Mouse (Mus musculus) cerebellum, adult 9-11 months (tissue): ENCODE data around the gene Msh5.

Experiments used
- DNase-seq: peaks from one replicate; pipeline ENCODE4 v3.0.0; 2022

Gene Msh5

DNA sequence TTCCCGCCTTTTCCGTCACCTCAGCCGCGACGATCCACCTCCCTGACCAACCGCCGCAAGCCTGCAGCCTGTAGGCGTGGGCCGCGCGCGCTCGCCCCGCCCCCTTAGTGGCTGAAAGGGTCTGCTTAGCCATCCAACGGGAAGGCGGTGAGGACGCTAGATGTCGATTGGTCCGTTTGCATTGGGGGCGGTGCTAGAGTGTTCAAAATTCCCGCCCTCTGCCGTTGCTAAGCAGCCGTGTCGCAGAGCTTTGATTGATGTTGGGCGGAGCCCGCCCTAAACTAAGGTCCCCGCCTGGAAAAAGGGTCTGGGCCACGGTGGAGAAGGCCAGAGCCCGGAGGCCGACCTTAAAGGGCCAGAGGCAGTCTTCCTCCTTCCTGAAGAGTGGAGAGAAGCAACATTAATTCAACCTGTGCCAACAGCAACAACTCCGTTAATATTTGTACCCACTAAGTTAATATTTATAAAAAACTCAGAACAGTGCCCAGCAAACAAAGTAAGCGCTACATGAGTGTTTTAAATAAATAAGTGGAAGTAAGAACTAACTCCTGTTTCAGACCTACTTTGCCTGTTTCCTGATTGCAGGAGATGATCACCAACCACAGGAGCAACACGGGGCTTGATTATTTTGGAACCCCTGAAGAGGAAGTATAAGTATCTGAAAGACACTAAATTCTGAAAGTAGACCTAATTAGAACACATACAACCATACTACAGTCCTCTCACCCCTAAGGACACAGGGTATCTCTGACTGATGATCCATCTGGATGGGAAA is at the start of gene Msh5:
Gene Msh5 (minus strand): TSS at position 65 of the 775 bp plus-strand sequence.
- peak; percentile 97 for DNase-seq

DNA sequence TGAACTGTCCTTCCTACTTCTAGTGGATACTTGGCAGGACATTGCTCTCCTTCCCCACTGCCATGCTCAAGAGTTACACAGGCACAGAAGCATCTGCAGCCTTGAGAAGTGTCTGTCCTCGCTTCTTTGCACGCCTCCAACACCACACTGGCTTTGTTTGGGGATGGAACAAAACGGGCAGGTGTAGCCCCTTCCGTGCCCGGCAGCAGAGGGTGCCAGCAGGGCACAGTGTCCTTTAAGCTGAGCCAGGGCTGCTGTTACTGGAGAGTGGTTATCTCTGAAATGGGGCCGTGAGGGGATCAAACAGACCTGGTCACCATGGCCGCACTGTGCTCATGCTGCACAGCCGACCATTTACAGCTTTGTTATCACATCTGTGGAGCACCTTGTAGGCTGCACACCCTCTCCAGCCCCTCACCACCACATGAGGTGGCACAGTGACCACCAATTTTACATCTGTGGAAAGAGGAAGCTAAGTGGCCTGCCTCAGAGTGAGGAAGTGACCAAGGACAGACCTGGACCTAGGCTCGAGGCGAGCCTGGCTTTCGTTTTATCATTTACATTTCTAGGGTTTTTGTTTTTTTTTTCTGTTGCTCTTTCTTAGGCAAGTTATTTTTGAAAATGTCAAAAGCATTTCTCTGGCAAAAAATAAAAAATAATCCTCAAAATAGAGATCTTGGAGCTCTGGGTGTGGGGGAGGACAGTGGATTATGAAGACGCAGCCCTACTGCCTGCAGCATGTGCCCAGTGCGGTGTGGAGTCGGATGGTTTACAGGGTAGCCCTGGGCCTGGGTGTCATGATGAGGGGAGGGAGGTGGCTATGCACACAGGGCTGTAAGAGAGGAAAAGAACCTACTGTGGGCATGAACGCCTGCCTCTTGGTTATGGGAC is 48.2 kb upstream of the Msh5 start:
- no peak for DNase-seq

DNA sequence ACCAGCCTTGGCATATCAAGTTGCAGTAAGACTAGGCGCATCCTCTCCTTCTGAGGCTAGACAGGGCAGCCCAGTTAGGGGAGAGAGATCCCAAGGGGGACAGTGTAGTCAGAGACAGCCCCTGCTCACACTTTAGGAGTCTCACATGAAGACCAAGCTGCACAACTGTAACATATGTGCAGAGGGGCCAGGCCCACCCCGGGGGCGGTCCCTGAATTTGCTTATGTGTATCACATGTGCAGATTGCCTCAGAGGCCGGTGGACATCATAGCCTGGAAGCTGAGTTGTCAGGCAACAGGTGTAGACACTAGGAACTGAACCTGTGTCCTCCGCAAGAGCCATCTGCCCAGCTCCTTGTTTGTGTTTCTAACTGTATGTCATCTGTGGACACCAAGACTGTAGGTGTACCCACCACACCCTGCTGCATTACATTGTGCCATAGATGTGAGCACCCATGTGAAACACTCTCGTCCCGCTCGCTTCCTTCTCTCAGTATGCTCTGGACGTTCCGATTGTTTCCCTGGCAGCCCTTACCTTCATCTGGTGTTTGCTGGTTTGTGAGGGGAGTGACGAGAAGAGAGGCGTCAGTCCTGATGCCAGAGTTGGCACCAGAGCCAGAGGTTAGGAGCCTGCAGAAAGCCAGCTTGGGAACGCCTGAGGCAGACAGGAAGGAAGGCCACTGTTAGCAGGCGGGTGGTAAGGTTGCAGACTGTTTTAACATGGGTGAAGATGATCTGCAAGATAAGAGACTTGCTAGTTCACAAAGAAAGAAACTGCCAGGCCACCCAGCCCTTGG is 46.1 kb upstream of the Msh5 start:
- no peak for DNase-seq

DNA sequence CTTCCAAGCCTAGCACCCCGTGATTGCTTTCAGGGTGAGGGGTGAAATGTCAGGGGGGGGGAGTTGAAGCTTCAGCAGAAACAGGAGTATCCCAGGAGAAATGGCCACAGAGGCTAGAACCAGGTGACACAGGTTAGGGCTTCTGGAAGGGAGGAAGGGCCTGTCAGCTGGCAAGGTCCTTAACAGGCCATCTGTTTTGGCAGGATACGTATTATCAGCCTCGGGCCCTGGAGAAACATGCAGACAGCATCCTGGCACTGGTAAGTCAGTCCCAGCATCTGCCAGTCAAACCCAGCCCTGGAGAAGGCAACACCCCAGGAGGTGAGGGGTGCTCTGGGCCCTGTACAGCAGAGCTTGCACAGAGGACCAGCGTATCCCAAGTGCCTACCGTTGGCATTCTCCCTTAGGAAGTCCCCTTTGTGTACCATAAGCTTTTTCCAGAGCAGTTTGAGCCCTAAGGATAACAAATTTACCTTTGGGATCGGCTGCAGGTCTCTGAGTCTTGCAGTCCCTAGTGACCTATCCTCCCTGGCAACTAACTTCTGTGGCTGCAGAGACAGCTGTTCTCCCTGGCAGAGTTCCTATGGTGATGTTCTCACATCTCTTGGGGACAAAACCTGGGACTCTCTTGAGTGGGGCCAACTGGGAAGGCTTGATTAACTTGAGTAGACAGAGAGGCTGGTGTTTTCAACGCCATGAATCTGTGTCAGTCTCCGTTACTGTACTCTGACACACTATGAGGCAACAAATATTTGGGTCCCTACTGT is 43.8 kb upstream of the Msh5 start:
- peak; percentile 97 for DNase-seq

DNA sequence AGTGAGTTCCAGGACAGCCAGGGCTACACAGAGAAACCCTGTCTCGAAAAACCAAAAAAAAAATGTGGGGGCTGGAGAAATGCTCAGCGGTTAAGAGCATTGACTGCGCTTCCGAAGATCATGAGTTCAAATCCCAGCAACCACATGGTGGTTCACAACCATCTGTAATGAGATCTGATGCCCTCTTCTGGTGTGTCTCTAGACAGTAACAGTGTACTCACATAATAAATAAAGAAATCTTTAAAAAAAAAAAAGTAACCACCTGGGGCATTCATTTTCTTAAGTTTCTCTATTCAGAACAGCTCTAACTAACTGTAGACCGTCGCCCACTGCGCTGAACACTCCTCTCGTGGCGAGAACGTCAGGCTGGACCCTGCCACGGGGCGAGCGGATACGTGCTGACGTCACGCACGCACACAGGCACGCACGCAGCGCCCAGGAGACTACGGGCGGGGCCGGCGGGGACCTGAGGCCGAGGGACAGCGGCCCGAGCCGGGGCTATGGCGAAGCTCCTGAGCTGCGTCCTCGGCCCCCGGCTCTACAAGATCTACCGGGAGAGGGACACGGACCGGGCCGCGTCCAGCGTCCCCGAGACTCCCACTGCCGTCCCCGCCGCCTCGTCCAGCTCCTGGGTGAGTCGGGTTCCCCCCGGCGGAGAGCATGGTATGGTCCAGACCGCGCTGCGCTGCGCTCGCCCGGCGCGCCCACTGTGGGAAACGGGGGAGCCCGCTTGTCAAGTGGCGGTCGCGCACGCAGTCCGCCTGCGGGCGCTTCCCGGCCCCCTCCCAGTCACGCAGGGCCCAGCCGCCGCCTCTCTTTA is 42.5 kb upstream of the Msh5 start, which contains the start of gene Abhd16a:
Gene Abhd16a (plus strand): TSS at position 439 of the 820 bp plus-strand sequence.
- peak; percentile 96 for DNase-seq

DNA sequence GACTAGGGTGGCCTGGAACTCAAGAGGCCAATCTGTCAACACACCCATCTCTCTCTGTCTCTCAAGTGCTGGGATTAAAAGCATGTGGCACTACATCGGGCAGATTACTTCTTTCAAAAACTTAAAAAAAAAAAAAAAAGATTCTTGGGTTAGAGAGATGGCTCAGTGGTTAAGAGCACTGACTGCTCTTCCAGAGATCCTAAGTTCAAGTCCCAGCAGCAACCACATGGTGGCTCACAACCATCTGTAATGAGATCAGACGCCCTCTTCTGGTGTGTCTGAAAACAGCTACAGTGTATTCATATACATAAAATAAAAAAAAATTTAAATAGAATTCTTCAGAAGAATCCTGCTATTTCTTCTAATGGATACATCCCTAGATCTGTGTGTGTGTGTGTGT is 41.6 kb upstream of the Msh5 start:
- DNase-seq: no peak

DNA sequence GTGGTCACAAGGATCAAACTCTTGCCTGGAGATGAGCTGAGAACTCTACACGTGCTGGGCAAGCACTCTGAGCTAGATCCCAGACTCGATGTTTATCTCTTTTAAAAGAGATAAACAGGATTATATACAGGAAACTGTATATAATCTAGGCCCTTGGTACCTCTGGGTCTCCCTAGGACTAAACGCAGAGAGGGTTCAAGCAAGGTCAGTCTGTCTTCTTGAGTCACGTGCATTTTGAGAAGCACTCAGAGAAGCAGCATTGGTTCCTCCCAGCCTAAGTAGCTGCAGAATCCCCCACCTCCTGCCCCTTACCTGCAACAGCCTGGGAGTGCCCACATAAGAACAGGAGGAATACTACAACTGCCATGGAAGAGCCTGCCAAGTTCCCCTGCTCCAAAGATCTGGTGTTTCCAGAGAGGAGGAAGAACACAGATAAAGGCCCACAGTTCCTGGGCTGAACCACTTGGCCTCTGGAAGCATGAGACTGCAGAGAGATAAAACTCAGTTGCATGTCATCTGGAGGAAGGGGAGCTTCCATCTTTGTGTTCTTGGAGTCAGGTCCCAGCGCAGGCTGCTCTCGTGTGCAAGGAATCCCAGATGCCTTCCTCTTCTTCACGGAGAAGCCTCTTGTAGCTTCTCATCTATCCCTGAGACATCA is 38.8 kb upstream of the Msh5 start, which contains the start of gene Ly6g6f:
Gene Ly6g6f (minus strand): TSS at position 403 of the 658 bp plus-strand sequence.
- no peak for DNase-seq

DNA sequence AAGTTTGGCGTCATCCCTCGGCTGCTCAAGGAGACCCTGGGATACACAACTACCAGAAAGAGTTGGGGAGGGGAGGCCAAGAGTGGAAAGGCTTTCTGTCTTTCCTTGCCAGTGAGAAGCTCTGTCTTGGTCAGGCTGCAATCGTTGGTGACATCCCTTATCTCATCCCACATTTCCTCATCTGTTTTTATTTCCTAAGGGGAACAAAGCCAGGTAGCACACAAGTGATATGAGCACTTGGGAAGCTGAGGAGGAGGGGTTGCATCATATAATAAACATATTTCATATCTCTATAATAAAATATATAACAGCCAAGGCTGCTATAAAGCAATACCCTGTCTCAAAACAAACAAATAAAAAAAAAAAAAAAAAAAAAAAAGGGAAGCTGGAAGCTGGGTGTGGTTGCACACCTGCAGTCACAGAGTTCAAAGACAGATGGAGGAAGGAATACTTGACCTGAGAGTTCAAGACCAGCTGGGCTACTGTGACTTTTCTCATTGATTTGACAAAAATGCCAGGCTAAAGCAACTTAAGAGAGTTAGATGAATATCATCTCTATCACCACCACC is 37.5 kb upstream of the Msh5 start:
- no peak for DNase-seq

DNA sequence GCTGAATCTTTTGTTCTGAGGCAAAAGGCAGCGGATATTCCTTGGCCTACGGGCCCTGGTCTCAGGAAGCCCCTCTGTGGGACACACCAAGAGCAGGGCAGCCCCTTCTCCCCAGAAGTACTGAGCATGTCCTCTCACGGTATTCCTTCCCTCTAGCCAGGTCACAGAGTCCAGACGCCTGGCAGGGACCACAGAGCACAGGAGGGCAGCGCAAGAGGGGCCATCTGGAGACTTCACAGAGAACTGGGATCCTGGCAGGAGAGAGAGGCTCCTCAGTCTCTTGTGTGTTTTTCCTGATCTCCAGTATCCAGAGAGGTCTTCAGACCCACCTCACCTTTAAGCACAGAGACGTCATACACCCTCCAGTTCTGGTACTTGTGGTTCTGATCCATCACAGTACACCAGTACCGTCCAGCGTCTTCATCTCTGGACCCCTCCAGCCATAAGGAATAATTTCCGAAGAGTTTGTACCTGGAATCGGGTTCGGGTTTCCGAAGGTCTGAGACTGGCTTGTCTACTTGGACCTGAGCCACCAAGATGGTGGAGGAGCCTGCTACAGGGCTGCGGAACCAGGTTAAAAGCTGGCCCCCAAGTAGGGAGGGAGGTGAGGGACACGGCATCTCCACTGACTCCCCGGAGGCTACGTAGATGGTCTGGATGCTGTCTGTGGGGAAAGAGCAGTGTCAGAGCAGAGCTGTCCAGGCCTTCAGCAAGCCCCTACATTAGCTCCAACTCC is 36.5 kb upstream of the Msh5 start:
- DNase-seq: peak; percentile 89

DNA sequence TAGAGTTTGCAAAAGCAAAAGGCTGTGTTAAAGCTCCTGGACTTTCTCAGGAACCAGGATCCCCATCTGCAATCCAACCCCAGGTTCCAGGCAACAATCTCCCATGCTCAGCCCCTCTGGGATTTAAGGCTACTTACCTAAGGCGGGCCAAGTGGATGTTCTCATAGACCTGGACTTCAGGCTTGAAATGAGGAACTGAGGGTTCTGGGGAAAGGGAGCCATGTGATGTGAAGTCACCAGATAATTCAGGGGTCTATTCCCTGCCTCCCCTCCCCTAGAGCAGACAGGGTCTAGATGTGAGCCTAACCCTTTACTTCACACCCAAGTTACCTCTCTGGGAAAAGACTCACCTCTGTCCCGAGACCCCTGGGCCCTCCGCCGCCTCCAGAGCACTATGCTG is 34.2 kb upstream of the Msh5 start:
- DNase-seq: no peak

DNA sequence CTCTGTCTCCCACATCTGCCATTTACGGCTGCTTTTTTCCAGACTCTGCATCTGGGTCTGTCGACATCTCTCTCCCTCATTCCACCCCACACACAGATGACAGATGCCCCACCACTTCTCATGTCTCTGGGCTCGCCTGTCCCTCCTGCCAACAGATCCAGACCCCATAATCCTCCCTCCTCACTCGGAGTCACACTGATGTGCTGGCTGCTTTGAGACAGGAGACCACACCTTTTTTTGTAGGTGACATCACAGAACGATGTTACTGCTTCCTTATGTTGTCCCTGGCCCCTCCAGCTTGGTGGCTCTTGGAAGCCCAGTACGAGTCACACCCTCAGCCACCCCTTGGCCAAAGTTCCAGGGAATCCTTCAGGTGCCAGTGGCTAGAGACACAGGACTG is 33.7 kb upstream of the Msh5 start:
- no peak for DNase-seq

DNA sequence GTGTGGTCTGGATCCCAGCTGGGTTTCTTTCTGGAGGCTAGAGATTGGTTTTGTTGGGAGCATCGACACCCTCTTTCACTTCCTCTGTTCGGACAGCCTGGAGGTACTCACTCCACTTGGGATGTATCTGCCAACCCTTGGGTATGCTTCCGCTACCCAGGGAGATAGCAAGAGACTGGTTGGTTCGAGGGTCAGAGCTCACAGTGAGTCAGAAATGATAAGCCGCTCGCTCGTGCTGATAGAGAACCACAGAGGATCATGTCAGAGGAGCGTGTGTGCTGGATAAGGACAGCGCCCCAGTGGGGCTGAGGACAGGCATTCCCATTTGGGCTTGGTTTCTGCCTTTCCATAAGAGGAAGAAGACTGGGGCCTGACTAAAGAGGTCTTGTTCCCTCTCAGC is 33.2 kb upstream of the Msh5 start:
- DNase-seq: no peak

DNA sequence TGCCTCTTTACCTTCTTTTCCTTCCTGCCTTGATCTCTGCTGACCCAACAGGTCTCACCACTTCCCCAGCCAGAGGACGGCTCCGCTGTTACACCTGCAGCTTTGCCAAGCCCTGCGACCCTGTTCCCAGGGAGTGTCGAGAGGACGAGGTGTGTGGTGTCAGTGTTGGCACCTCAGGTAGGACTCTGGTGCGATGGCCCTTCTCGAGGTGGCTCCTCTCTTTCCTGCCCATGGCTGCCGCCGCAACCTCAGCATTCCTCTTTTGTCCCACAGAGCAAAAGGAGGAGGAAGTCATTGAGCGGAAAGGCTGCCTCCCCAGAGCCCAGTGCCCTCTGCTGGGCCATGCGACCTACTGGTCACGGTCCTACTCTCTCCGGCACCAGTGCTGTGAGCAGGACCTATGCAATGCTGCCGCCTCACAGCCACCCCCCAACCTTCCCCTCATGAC is 31.3 kb upstream of the Msh5 start, which contains the start of gene Ly6g6d:
Gene Ly6g6d (minus strand): TSS at position 280 of the 448 bp plus-strand sequence.
- peak; percentile 76 for DNase-seq

DNA sequence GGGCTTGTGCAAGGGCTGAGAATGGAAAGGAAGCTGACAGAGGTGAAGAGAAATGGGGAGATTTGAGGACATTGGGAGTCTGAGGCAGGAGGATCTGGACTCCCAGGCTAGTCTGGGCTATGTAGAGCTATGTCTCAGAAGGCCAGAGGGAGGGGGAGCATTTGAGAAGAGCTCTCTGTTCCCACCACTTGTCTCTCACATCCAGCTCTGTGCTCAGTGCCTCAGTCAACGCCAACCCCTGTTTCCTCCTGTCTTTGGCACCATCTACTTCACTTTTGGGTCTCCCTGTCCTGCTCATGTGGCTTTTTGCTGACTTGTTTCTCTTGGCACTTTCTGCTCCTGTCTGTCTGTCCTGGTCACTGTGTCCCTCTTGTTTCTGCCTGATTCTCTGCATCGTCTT is 30.7 kb upstream of the Msh5 start:
- DNase-seq: peak; percentile 54

DNA sequence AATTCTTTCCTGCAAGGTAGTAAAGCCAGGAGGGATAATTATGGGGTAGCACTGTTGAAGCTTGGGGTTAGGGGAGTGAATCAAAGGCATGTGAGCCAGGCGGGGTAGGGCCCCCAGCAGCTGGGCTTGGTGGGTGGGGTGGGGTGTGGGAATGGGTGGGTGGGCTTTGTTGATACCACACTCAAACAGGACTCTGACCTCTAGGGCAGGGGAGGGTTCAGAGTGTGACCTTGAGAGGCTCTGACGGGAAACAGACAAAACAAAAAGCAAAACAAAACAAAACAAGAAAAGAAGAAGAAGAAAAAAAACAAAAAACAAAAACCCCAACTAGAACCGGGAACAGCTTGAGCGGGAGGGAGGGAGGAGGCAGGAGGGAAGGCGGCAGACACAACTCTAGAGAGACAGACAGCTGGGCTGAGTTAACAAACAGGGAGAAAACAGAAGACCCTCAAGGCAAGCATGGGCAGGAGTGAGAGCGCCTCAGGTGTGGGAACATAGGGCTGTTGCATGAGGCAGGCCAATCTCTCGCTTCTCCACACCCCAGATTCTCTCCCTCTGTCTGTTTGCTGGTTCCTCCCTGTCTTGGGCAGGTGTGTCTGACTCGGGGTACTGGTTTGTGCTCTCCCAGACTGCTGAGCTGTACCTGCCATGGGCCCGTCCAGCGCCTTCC is 30.1 kb upstream of the Msh5 start, which contains the start of gene Ly6g6e:
Gene Ly6g6e (plus strand): TSS at position 396 of the 670 bp plus-strand sequence.
- DNase-seq: no peak

DNA sequence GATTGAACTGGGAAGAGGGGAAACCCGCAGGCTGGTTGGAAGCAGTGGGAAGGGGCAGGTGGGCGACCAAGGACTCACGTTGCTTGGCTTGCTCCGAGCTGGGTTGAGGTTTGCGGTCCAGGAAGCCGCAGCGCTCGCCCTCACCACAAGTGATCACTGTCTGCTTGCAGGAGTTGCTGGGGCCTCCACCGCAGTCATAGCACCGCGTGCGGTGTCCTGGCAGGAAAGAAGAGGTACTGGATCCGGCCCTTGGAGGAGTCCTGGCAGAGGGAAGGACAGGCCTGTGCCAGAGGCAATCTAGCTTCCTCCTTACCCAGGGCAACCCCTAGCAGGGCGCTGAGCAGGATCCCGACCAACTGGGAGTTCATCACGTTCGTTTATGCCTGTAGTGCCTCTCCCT is 27.6 kb upstream of the Msh5 start:
- peak; percentile 93 for DNase-seq

DNA sequence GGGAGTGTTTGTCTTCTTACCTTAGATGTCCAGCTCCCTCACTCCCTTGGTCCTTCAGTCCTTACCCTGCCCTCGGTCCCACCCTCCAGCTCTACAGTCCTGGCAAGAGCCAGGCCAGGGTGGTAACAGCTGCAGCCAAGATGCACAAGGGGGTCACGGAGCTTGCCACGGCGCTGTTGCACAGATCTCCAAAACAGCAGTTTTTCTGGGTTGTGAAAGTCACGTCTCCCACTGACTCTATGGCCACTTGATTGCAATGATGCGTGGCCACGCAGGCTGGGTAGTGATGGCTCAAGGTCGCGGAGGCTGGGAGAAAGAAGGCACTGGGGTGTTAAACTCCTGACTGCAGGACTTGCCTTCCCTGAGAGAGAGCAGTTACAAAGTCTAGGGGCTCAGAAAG is 24.9 kb upstream of the Msh5 start:
- DNase-seq: peak; percentile 66

DNA sequence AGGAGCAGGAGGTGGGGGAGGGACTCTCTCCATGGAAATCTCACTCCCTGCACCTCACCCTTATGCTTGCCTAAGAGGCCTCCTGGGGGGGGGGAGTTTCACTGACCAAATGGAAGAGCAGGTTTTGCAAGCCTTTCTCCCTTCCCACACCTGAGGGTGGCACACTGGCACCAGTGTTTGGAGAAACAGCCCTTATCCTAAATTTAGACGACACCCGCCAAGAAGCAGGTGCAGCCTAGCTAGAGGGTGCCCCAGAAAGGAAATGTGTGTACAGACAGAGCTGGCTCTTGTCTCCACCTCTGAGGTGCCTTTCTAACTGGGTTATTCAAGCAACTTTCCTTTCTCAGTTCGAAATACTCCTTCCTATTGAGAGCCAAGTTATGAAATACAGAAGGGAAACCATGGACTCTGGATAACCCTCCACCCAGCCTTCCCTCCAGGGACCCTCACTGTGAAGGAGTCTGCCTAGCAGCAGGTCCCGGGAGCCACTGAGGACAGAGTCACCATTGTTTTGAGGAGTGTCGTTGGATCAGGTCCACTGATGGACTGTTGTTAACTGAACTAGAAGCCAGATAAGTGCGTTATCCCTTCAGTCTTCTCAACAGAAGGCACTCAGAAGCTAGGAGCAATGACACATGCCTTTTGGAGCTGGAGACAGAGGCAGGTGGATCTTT is 24.1 kb upstream of the Msh5 start:
- DNase-seq: peak; percentile 96
